Mouse (Mus musculus) right cerebral cortex, postnatal 4 days (tissue): ENCODE data around the gene Klf3.
"Not testable (repeated sequence)": the region's sequence is repeated elsewhere in the genome, so short reads cannot be mapped to it uniquely, and the experiment has no call there.

ENCODE experiments used
- DNase-seq: peaks from one replicate; pipeline ENCODE4 v3.0.0-alpha.2; 2022

The Klf3 gene

GRCm38 (mm10) chr5:64881976-64882375 is 78.8 kb downstream of the Klf3 start:
- not testable (repeated sequence) for DNase-seq
